Comparison of ENCODE assay signal across 14 mouse cellular contexts in the genomic region with DNA sequence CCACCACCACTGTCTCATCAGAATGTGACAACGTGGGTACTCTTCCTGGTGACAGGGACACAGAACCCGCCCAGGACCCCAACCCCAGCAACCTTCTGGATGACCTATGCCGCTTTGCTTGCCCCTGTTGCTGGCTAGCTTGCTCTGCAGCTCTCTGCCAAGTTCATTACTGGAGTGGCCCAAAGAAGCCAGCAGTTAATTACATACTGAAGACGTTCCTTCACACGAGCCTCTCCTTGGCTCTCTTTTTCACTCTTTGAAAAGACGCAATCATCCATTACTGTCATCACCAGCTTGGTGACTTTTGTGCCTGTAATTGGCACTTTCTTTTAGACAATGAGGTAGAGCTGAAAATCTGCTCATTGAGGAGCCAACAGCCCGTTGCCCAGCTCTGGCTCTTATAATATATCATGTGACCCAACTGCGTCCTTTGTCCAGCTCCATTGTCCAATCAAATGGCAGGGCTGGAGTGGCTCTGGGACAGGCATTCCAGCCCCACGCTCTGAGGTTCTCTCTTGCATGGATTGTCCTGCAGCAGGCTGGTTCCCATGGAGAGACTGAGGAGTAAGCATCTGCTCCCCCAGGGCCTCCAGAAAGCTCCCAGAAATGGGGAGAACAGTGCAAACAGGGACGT.
DNase-seq lines count a peak whose midpoint lies in the region; ATAC-seq and TF ChIP-seq lines count a peak whose summit lies in the region.
"Had no signal": no experiment of that assay in that cellular context is flagged by ENCODE, and none has a peak within 500 bp of the region (broad histone marks: within the 10 kb centered on the region; RNA-seq: fewer than 3 reads in every experiment).

No protein-coding gene starts in this region.

- peaks cover 12% of the 10 kb centered on the region; the same call in 1 of the 2 replicates for H3K4me1 ChIP-seq in hindbrain, embryonic 15.5 days (replicated peaks)
- H3K4me1 ChIP-seq in heart, adult 2 months (ENCODE audit: control insufficient read depth, insufficient read depth, low read length): no peaks in the 10 kb centered on the region

- no peak for TF ChIP-seq POLR2A in brain, embryonic 14.5 days (IDR thresholded peaks at IDR 0.05; ENCODE audit: borderline replicate concordance, extremely low read depth, insufficient read depth, insufficient read length, poor library complexity, severe bottlenecking)
- TF ChIP-seq POLR2A in heart, adult 2 months (IDR thresholded peaks at IDR 0.05; ENCODE audit: insufficient read depth, low read depth, low read length): no peak

- no peaks in the 10 kb centered on the region for H3K36me3 ChIP-seq in hindbrain, embryonic 15.5 days
- no peaks in the 10 kb centered on the region for H3K36me3 ChIP-seq in heart, adult 2 months (ENCODE audit: control insufficient read depth, insufficient read depth, low read length)

- TF ChIP-seq EP300 in heart, adult 2 months (IDR thresholded peaks at IDR 0.05; ENCODE audit: insufficient read depth, low read depth, low read length): no peak

- 38% methylated on average over 10 of the region's 10 CpGs for WGBS in hindbrain, embryonic 15.5 days
- 81% methylated on average over 10 of the region's 10 CpGs for WGBS in heart, adult 2 months

- H3K27me3 ChIP-seq in hindbrain, embryonic 15.5 days: no peaks in the 10 kb centered on the region
- H3K27me3 ChIP-seq in heart, adult 2 months (ENCODE audit: control insufficient read depth, insufficient read depth, low read length): no peaks in the 10 kb centered on the region

- peak; percentile 53 for DNase-seq in layer of hippocampus, adult 9-11 months
- DNase-seq in layer of hippocampus, adult 9-10 months (ENCODE audit: low spot score): no peak
- peak; percentile 71 for DNase-seq in brain, embryonic 14.5 days (ENCODE audit: low read depth)
- DNase-seq in embryo, embryonic 9.5 days (ENCODE audit: extremely low spot score): peak; percentile 19
- DNase-seq in spleen, adult 18-20 months: no peak
- DNase-seq in spleen, postnatal 10 days (ENCODE audit: low spot score in 2 of 2): no peak
- DNase-seq in heart, adult 2 months: no peak
- DNase-seq: cerebellum, postnatal 14 days; gastrocnemius, adult 2 months; liver had no signal

- no peak for TF ChIP-seq CTCF in brain, embryonic 14.5 days (IDR thresholded peaks at IDR 0.05; ENCODE audit: borderline replicate concordance, extremely low read depth, insufficient read depth, insufficient read length)
- TF ChIP-seq CTCF in heart, adult 2 months (IDR thresholded peaks at IDR 0.05): no peak

- ATAC-seq in hindbrain, embryonic 15.5 days (ENCODE audit: low FRiP score, low read depth): peak; percentile 89
- ATAC-seq: CD4-positive, CD25-positive, alpha-beta regulatory T cell, adult 4 months had no signal

- no peak overlapping the region for H3K9ac ChIP-seq in hindbrain, embryonic 15.5 days
- H3K9ac ChIP-seq in heart, adult 2 months (ENCODE audit: low read depth, low read length): no peak overlapping the region

- no peaks in the 10 kb centered on the region for H3K9me3 ChIP-seq in hindbrain, embryonic 15.5 days

- no peak overlapping the region for H3K4me3 ChIP-seq in hindbrain, embryonic 15.5 days
- H3K4me3 ChIP-seq in heart, adult 2 months: no peak overlapping the region
- H3K4me3 ChIP-seq: gastrocnemius, adult 2 months; left cerebral cortex, adult 2 months had no signal

- H3K79me2 ChIP-seq in heart, adult 2 months (replicated peaks; ENCODE audit: control insufficient read depth, insufficient read depth, low read length): no peaks in the 10 kb centered on the region

- H3K4me2 ChIP-seq in hindbrain, embryonic 15.5 days: no peak overlapping the region

- no peak overlapping the region for H3K27ac ChIP-seq in hindbrain, embryonic 15.5 days (replicated peaks)
- no peak overlapping the region for H3K27ac ChIP-seq in heart, adult 2 months
- H3K27ac ChIP-seq: gastrocnemius, adult 2 months; kidney, postnatal 0 days; left cerebral cortex, adult 2 months had no signal

- intact Hi-C loops in heart, adult 2 months (cut with DNase I): no loop called here

Comparison
In these comparisons a context has a peak if more than half of its experiments do, and no peak if none do; other contexts are left out.
1. DNase-seq: peak in layer of hippocampus, adult 9-11 months (single experiment), brain, embryonic 14.5 days (single experiment) and embryo, embryonic 9.5 days (single experiment); none in layer of hippocampus, adult 9-10 months (single experiment), spleen, adult 18-20 months (0 of 2), spleen, postnatal 10 days (0 of 2) and heart, adult 2 months (0 of 2).